Mouse (Mus musculus) liver, embryonic 14.5 days (tissue): ENCODE data around the gene Amhr2.

Experiments used
- CTCF ChIP-seq: IDR thresholded peaks from 2 replicates; pipeline ENCODE4 v1.5.1; 2016; ENCODE audit warnings: antibody characterized with exemption, low read depth, control low read depth
- EP300 ChIP-seq: IDR thresholded peaks from 2 replicates; pipeline ENCODE4 v1.6.1; 2016; ENCODE audit warnings: antibody characterized with exemption, low read depth

DNA sequence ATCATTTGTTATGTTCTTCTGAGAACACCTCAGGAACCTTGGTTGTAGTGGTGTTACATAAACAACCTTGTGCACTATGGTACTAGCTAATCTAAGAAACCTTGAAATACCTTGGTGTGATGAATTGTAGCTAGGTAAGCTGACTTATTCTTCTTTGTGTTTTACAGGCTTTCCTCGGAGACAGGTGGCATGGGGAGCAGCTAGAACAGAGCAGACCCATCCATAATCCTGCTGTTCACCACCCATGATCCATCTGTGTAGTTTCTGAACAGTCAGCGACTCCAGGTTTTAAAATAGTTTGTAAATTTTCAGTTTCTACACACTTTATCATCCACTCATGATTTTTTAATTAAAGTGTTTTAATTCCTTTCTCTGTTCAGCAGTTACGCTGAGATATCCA, 53.2 kb downstream of the Amhr2 start:
- TF ChIP-seq CTCF (no peak), EP300 (no peak)
